Mouse (Mus musculus) adrenal gland, adult 8-10 months (tissue): ENCODE measurements around the gene Tarsl2. TPM values are rescaled to one million over a fixed set of nuclear protein-coding genes. Genes with fewer than 3 reads are reported as not detected.

Source experiments
- DNase-seq: peaks from one replicate; pipeline ENCODE4 v3.0.0; 2022
- total RNA-seq, 4 experiments: library from RNA; stranded (reverse); gene quantifications; 2 replicates each; pipeline ENCODE4 v1.2.4; 2022

Tarsl2 gene
- total RNA-seq: 10 to 100 TPM; 17.5 to 21.3 (median 18.7) TPM

DNA sequence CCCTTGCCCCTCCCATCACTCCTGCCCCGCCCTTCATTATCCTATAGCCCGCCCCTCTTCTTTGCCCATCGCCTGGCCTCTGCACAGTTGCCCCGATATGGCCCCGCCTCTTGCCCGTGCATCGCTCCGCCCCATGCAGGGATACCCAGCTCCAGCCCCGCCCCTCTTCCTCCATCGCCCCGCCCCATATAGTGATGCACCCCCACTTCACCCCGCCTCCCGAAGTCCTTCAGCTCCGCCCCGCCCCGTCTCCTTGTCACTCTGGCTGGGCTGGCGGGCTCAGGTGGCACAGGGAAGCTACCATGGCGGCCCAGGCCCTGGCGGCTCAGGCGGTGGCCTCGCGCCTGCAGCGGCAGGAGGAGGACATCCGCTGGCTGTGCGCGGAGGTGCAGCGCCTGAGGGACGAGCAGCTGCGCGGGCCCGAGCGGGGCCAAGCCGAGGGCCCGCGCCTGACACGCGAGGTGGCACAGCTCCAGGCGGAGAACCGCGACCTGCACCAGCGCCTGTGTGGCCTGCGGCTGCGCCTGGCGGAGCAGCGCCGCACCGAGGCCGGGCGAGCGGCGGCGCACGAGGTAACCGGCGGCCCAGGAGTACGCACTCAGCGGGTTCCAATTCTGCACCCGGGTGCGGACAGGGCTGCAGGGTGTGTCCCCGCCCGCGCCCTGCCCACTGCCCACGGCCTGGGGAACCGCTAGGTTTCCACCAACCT is at the start of gene Tarsl2:
Tarsl2 (plus strand) TSS at position 256 of the 709 bp plus-strand sequence.
- DNase-seq: peak; percentile 97

DNA sequence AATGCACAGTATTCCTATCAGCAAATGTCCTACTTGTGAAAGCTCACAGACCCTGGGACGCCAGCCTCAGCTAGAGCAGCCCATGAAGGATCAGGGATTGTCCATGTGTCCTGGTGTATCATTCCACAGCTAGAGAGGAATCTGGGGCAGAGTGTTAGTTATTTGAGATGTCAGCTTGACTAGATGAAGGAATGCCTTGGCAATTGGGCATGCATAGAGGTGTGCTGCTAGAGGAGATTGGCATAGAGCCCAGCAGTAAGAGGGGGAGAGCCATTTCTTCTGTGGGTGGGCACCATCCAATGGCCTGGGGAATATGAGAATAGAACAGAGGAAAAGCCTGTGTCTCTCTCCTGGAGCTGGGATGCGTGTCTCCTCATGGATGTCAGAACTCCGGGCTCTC is 38.6 kb upstream of the Tarsl2 start:
- DNase-seq: no peak

DNA sequence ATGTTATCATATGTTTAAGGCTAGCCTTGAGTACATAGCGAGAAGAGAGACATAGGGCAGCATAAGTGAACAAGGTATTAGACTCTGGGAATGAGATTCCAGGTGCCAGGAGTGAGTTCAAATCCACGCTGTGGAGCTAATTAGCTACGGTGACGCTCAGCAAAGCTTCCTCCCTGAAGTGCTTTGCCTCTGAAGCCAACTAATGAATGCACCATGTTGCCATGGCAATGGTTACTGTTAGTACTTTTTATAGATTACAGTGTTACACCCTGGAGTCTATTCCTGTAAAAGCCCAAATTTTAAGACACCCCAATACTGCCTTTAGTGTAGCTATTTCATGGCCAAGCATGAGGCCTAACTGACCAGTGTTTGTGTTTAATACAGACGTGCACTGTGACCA is 37.7 kb upstream of the Tarsl2 start:
- DNase-seq: no peak

DNA sequence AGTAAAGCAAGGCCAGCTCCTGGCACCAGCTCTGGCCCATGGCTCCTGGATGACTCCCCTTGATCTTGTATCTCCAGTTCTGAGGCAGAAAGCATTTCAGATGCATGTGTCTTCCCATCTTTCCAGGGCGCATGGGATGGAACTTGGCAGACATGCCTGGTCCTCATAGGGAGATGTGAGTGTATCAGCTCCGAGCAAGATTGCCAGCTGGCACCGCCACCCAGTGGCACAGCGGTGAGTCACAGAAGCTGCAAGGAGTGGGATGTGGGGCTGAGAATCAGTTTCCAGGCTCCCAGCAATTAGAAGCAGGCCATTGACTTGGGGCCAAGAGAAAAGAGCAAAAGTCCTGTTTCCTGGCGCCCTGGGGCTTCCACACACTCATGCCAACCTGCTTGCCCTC is 34.5 kb upstream of the Tarsl2 start:
- DNase-seq: peak; percentile 10

DNA sequence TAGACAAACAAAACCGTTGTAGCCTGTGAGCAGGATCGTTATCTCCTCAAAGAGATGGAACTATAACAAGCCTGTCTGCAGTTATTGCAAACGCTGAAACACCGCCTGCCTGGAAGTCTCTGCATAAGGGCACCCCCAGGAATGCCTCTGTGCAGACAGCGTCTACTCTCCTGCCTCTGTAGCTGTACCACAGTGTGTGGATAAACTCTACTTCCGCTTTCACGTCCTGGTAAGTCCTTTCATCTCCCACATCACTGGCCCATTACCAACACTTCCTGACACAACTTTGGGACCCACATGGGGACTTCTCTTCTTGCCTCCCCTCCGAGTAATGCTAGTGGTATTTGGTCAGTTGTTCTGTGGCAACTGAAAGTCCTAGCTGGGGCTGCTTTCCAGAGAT is 34.0 kb upstream of the Tarsl2 start:
- DNase-seq: no peak

DNA sequence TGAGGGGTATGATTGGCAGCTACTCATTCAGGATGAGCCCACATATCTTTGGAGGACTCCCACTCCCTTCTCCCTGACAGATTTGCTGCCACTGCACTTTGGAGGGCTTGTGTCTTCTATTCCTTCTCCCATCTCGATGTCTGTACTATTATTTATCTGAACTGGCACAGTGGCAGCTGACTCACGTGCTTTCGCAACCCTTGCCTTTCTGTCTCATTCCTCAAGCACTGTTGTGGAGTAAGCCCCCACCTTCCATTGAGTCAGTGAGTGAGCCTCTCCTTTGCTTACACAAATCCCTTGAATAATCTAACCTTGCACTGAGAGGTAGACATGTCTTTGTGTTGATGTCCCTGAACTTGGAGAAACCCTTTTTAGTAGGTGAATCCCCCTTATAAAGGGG is 33.4 kb upstream of the Tarsl2 start:
- peak; percentile 20 for DNase-seq

DNA sequence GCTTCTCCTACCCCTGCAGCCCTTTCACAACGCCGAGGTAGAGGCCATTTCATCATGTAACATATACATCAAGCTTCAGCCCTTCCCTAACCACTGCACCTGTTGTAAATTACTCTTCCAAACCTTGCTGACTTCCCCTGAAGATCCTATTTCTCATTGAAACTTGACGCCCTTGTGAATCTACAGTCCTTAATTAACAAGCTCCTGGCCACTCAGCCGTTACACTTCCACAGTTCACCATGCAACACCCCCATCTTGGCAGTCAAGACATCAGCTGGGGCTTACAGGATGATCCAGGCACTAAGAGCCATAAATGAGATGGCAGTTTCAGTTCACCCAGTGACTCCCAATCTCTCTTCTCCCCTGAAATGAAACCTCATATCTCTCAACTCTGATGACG is 31.0 kb upstream of the Tarsl2 start:
- no peak for DNase-seq

DNA sequence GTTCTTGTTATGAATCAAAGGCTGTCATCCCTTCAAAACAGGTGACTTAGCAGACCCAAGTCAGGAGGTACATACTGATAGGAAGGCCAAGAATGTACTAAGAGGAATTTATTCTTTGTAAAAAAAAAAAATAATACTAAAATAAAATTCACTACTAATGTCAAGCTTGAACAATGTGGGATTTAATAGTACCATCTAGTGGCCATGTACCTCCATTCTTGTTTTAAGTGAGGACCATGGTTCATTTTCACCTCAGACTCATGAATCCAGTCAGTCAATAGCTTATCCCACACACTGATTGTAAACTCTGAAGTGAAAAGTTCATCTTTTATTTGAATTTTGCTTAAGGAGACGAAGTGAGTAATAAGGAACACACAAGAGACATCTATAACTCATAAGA is 25.9 kb upstream of the Tarsl2 start:
- DNase-seq: no peak

DNA sequence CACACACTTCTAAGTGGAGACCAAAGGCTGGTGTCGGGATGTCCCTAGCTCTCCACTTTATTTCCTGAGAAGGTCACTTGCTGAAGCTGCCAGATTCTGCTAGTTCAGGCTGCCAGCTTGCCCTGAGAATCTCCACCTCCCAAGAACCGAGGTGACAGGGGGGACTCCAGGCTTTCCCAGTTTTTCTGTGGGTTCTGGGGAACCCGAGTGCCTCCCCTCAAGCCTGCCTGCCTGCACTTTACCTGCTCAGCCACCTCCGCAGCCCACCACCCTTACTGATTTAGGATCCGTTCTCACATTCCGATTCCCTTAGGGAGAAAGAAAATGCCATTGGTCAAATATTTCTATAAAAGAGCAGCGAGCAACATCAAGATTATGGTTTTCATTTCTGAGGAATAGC is 24.0 kb upstream of the Tarsl2 start:
- no peak for DNase-seq

DNA sequence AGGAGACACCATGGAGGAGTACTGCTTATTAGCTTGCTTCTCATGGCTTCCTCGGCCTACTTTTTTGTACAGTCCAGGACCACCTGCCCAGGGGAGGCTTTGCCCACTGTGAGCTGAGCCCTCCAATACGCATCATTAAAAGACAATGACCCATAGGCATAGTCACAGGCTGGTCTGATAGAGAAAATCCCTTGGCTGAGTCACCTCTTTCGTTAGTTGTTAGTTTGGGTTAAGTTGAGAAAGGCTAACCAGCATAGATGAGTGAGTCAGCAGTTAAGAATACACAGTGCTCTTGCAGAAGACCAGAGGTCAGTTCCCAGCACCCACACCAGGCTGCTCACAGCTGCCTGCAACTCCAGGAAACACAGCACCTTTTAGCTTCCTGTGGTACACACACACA is 21.4 kb upstream of the Tarsl2 start:
- DNase-seq: no peak

DNA sequence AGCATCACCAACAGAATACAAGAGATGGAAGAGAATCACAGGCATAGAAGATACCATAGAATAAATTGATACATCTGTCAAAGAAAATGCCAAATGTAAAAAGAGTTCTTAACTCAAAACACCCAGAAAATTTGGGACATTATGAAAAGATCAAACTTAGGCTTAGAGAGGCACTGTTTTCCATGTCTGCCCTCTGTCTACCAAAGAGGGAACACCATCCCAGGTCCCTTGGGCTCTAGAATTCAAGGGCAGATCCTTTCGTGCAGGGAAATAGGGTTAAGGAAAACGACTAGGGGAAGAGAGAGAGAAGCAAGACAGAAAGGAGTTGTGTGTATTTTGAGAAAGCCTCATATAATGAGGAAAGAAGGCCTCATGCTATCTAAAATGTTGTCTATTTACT is 19.2 kb upstream of the Tarsl2 start:
- no peak for DNase-seq

DNA sequence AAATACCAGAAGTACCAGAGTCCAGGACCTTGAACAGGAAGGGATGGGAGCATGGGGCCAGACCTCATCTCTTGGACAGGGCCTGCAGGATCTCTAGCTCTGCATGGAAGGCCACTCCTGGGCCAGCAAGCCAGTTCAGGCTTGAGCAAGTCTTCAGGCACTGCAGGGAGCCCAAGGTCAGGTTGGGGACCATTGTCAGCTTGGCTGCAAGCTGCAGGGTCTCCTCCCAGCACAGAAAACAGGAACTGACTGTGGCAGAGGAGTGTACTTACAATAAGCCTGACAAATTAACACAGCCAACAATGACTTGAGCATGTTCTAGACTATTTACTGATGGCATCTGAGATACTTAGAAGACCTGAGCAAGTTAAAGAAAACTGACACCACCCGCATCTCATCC is 14.9 kb upstream of the Tarsl2 start:
- no peak for DNase-seq

DNA sequence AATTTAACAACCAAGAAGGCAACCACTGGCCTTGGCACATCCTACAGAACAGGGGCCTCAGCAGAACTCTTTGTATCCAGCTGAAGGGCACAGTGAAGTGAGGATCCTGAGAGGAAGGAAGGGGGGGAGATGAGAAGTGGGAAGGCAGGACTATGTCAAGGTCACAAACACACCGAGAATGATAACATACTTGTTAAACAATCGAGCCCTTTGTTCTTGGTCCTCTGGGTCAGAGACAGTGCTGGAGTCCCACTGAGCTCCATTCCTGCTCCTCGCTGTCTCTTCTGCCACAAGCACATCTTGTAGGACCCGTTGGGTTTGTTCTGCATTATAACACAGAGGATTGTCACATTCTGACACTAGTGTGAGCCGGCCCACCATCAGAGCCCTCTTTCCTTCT is 14.0 kb upstream of the Tarsl2 start:
- no peak for DNase-seq

DNA sequence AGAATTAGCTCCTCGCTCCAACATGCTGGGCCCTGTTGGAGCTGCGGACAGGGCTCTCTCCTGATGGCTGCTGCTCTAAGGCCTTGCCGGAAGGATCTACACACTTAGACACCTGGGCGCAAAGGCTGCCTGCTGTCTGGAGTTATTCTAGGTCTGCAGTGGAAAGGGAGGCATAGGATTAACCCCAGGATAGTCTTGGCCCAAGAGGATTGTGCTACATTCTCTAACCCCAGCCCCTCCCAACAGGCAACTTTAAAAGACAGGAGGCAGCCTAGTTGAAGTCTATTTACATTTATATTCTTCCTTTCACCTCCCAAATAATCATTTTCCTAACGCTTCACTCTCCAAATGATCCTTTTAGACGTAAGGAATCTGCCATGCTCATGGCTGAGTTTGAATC is 8.9 kb upstream of the Tarsl2 start:
- no peak for DNase-seq

DNA sequence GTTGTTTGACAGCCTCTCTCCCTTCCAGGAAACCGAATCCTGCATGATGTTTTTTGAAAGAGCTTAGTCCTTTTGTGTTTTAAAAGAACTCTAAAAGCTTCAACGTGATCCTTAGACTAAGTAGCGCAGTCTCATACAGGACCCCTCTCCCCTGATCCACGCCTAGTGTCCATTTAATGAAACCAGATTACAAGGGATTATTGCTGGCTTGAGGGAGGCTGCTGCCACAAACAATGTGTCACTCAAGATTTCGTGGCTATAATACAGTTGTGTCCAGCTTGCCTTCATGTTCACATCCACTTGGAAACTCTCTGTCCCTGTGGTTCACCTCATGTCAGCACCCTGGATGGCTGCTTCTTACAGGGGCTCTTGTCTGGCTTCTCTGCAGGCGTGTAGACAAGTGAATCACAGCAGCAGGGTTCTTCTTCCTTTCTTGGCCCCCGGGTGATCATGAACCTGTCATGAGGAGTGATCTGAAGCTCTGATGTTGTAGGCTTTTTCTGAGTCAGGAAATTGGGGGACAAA is 8.3 kb upstream of the Tarsl2 start:
- no peak for DNase-seq

DNA sequence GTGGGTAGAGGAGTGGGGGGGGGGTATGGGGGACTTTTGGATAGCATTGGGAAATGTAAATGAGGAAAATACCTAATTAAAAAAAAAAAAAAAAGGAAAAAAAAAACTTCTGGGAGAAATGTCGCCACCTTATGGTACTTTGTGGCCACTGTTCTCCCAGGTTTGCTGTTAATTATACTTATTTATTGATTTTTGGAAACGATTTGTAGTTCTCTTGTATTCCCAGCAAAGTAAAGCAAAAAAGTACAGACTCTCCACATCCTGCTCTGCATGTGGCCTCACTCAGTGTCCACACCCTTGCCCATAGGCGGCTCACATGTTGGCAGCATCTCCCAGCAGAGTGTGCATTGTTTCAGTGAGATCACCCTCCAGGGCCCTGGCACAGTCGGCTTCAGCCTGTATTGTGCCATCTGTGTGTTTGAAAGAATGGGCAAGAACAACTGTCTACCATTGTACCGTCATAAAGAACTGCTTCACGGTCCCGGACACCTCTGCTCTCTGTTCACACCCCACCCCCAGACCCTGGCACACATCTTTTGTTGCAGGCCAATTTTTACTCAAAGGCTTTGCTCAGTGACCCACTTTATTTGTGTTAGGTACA is 6.4 kb upstream of the Tarsl2 start:
- DNase-seq: no peak

DNA sequence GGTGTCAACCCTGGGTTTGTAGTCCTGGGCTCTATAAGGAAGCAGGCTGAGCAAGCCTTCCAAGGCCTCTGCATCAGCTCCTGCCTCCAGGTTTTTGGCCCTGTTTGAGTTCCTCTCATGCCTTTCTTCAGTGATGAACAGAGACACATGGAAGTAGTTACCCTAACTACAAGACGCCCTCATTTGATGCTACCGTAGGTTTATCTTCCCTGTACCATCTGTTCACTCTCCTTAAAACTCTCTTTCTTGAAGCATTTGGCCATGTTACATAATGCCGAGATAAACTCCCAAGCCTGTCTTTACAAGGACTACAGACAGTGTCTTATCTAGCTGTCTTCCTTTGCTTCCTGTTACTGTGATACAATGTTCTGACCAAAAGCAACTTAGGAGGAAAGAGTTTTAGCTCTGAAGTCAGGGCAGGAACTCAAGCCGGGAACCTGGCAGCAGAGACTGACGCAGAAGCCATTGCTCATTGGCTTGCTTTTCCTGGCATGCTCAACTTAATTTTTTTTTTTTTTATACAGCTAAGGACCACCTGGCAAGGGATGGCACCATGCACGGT is 4.8 kb upstream of the Tarsl2 start:
- DNase-seq: no peak

DNA sequence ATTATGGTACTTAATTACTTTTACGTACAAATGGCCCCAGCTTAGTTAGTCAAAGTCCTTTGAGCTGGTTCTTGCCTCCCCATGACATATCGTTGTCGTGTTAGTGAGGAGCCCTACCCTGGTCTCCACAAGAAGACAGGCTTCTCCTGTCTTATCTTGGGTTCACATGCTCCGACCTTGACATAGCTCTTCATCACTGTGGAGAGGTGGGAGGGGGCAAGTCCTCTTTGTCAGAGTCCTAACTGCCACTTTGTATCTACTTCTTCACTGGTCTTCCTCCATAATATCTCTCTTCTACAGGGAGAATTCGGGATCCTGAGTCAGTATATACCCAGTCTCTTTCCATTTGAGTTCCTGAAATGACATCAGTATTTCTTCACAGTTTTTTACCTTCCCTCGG is 4.0 kb upstream of the Tarsl2 start:
- no peak for DNase-seq

DNA sequence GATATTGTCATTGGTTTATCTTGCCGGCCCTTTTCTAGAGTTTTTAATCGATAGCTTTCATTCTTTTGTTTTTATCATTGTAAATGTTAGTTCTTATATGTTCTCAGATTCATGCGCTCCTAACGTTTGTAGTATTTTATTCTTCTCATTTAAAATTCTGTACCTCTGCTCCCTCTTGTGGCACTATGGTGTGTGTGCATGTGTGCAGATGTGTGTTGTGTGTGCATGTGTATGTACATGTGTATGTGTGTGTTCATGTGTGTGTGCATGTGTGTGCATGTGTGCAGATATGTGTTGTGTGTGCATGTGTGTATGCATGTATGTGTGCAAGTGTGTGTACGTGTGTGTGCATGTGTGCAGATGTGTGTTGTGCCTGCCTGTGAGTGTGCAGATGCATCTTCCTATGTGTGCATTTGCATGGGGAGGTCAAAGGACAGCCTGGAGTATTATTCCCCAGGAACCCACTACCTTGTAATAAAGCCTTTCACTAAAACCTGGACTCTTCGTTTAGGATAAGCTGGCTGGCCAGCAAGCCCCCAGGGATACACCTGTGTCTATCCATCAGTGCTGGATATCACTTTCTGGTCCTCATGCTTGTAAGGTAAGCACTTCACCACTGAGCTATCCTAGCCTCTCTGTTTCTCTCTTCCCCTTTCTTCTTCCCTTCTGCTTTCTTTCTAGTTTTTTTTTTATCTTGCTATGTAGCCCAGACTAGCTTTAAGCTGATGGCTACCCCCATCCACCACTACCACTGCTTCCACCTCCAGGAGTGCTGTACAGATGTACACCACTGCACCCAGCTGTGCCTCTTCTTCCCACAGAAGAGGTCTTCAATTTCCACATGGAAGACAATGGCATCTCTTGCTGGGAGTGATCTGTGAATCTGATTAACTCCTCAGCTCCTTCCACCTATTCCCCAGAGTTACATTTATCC is 2.1 kb upstream of the Tarsl2 start:
- DNase-seq: no peak

DNA sequence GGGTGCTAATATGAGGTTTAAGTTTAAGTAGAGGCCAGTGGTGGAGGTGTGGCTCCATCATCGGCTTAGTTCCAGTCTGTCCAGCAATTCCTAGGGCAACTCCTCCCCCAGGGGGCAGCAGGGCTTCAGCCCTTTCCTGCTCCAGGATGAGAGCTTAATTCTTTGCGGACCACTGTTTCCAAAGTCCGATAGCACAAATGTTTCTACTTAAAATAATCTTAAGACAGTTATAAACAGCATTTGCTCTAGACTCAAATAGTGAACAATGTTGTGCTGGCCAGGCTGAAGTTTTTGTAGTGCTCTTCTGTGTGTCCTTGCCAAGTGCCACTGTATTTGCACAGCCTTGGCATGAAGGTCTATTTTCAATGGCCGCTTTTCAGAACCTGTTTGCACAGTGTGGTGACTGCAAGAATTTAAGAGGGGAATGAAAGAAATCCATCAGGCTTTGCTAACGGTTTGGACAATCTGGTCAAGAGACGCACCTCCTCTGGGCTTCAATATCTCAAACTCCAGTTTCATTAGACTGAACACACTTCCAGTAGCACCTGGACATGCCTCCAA is 757 bp upstream of the Tarsl2 start:
- DNase-seq: no peak

DNA sequence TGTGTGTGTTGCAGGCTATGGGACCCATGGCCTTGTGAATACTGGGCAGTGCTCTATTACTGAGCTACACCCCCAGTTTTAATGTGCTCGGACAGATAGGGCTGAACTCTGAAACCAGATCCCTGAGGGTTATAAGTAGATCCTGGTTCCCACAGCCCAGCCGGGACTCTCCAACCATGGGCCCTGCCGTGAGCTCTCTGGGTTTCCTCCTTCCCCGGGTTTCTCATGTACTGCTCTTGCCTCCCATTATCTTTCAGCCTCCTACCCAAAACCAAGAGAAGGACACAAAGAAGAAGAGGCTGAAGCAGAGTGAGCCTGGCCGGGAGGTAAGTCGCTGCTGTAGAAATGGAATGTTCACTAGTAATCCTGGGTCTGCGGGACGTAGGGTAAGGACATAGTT is 1.3 kb downstream of the Tarsl2 start:
- no peak for DNase-seq

DNA sequence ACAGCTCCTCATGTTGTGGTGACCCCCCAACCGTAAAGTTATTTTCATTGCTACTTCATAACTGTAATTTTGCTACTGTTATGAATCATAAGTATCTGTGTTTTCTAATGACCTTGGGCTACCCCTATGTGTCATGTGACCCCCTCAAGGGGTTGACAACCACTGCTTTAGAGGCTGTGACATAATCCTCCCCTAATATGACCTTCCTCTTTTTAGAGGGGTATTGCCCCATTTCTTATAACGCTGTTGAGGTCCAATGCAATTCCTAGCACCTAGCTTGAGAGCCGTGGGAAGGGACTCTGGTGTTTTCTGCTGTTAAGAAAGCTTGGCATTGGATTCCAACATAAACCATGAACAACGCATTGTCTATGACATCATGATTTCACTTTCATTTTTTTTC is 6.0 kb downstream of the Tarsl2 start:
- no peak for DNase-seq
